Mouse (Mus musculus): ENCODE results near the gene Ntrk2.
A peak's percentile ranks its signal among the peaks of the same experiment; 100 is the strongest.
"Not testable (repeated sequence)": the region's sequence is repeated elsewhere in the genome, so short reads cannot be mapped to it uniquely, and the experiment has no call there.

The Ntrk2 gene

DNA sequence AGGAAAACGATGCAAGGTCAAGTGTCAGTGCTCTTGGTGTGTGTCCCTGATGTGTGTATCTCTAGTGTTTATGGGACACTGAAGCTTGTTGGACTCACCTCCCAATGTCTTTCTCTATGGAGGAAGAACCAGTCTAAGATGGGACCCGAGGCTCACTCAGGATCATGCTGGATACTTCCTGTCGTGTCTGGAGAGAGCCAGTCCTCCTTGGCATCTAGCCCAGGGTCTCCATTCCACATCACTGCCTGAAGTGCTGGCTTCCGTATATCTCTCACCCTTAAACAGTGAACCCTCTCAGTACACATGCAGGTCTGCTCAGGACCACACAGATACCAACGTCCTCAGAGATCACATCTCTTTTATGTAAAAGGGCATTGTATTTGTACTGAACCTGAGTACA lies 166.1 kb downstream of the Ntrk2 start:
- DNase-seq: no peak

- no peak for DNase-seq
Measured at GRCm38 (mm10) chr13:58996447-58996846, 190.1 kb downstream of the Ntrk2 start.

DNA sequence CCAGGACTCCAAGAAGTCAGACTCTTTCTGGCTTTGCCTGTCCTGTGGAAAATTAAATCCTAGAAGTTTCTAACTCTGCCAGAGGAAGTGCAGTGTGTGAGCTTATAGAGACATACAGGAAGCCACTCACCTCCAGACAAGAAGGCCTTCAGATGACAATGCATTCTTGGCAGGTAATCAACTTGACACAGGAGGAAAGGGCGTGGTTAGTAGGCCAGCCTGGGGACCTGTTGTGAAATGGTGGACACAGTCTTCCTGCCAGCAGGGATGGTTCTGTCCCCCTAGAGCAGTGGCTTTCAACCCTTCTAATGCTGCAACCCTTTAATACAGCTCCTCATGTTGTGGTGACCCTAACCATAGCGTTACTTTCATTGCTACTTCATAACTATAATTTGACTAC lies 191.4 kb downstream of the Ntrk2 start:
- no peak for DNase-seq

GRCm38 (mm10) chr13:58999373-59000053 lies 193.1 kb downstream of the Ntrk2 start:
- peak; percentile 82 for DNase-seq

DNA sequence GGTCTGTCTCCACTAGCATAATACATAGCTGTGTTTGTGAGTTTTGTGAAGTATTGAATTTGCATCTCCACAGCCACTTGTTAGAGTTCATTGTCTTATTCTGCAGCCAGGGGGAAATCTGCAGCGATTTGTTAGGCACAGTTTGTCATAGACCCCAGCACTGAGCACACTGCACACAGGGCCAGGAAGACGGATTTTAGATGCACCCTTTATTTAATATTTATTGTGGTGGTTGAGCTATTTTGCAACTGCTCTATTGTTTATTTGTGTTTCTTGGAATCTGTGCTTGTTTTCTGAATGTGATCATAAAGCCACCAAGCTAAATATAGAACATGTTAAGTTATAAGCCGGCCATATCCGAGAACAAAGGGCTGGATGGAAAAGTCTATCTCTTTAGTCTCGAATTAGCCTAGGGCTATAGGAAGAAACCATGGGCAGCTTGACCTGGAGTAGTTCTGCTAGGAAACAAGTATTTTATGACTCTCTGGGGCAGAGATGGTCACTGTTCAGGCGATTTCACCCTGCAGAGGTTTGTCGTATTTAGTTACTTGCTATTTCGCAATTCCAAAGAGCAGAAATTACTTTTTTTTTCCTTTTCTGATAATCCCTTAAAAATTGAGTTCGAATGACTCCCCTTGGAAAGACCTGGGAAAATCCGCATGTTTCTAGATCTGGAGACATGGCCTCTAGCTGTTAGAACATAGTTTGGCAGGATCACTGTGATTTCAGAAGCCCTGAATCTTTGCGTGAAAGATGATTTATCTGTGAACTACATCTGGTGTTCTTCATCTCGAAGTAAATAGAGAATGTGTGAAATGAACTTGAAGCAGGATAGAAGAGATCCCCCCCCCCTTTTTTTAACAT lies 196.8 kb downstream of the Ntrk2 start:
- no peak for DNase-seq

- peak; percentile 90 for DNase-seq
Measured at GRCm38 (mm10) chr13:59003807-59004173, 197.4 kb downstream of the Ntrk2 start.

DNA sequence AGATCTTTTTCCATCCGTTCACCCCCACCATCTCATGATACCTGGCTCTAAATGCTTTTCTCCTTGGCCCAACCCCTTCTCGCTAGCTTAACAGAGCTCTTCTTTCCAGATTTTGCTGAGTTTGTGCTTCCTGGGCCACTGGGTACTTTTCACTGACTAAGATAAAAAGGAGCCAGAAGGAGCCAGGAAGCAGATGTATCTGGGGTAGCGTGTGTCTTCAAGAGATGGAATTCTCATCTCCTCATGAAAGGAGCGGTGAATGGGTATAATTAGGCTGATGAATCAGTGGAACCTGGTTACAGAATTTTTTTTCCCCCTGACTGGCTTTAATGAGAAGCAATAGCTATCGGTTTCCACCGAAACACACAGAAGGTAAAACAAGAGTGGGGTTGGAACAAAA lies 198.2 kb downstream of the Ntrk2 start:
- DNase-seq: no peak

DNA sequence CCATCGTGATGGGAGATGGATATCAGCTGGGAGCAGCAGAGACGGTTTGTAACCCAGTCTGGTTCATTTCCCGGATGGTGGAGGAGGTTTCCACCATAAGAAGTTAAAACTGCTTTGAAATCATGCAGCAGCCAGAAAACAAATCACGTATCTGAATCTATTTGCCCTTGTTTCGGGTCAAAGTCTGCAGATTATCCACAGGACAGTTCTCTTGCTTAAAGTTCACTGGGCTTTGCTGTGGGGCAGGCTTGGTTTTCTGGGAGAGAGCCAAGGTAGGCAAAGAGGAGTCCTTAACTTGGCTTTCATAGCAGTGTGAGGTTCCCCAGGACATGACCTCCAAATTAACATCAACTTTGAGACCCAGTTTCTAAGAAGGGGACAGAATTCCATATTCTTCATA lies 203.5 kb downstream of the Ntrk2 start:
- DNase-seq: peak; percentile 22

- DNase-seq: peak; percentile 82
Measured at GRCm38 (mm10) chr13:59010893-59011529, 204.6 kb downstream of the Ntrk2 start.

GRCm38 (mm10) chr13:59011530-59011903 lies 205.1 kb downstream of the Ntrk2 start:
- peak; percentile 97 for DNase-seq

GRCm38 (mm10) chr13:59015360-59015759 lies 209.0 kb downstream of the Ntrk2 start:
- no peak for DNase-seq

- DNase-seq: no peak
Measured at GRCm38 (mm10) chr13:59017121-59017520, 210.8 kb downstream of the Ntrk2 start.

GRCm38 (mm10) chr13:59022251-59023042 lies 216.1 kb downstream of the Ntrk2 start:
- peak; percentile 80 for DNase-seq

- no peak for DNase-seq
Measured at GRCm38 (mm10) chr13:59025653-59026052, 219.3 kb downstream of the Ntrk2 start.

GRCm38 (mm10) chr13:59027436-59027835 lies 221.1 kb downstream of the Ntrk2 start:
- no peak for DNase-seq

GRCm38 (mm10) chr13:59028546-59028945 lies 222.2 kb downstream of the Ntrk2 start:
- peak; percentile 59 for DNase-seq

DNA sequence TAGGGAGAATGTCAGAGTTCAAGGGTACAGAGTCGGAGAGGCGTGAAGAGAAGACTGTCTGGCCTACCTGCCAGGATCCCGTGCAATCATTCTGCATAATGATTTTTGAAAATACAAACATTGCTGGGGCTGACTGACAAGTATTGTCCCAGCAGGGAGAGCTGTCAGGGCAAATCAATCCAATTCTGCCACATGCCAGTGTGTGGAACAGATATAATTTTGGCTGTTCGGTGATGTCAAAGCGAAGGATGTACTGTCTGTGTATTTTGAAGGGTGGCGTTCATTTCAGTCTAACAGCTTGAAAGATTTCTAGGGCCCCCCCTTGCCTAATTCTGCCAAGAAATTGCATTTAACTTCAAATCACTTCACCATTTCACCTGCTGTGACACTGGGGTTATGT lies 224.2 kb downstream of the Ntrk2 start:
- DNase-seq: peak; percentile 13

- DNase-seq: peak; percentile 53
Measured at GRCm38 (mm10) chr13:59040156-59040915, 234.0 kb downstream of the Ntrk2 start.

DNA sequence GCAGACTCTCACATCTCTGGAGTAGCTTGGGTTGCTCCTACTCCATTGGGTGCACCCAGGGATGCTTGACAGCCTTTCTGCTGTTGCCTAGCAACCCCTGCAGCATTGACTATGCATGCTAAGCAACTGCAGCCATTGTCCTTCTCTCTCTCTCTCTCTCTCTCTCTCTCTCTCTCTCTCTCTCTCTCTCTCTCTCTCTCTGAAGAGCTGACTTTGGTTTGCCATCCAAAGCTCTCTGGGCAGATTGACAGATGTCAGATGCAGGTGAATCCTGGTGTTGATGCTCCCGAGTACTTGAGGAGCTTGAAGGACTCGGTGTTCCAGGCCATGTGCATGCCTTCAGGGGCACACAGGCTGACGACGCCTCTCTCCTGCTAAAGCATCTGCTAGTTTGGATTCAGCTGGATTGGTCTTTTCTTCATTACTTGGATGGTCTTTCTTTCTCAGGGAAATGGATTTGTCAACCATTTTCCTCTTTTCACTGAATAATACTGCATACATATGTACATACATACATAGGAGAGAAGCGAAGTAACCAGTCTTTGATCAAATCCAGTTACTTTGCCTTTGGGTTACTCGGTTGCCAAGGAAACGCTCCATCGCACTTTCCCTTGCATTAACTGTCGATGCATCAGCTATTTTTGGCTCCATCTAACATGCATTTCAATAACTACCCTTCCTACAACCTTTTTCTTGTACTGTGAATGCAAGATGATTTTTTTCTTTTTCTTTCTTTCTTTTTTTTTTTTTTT lies 234.8 kb downstream of the Ntrk2 start:
- peak; percentile 21 for DNase-seq

DNA sequence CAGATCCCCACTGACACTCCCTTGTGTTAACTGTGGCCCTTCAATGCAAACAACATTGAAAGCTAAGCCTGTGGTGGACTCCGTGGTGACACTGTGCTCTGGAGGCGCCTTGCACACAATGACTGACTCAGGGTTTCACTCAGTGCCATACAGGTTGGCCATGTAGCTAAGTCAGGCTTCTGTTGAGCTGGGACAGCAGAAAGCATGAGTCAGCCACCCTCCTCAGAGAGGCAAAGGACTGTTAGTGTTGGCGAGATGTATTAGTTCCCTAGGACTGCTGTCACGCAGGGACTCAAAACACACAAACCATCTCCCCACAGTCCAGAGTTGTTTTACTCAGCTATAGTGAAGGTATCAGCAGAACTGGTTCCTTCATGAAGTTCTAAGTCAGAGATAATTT lies 245.8 kb downstream of the Ntrk2 start:
- DNase-seq: no peak

- DNase-seq: not testable (repeated sequence)
Measured at GRCm38 (mm10) chr13:59054331-59054730, 248.0 kb downstream of the Ntrk2 start.

All from heart, adult 11 months (tissue).